Mouse (Mus musculus) bone marrow macrophage, adult 2 months (primary cell): ENCODE measurements around the gene Ttn.

Source experiments
- CTCF ChIP-seq: IDR thresholded peaks from 2 replicates; pipeline ENCODE4 v1.5.1; 2012; ENCODE audit warnings: low read depth, mild to moderate bottlenecking, low read length, moderate library complexity
- POLR2A ChIP-seq: IDR thresholded peaks from 2 replicates; pipeline ENCODE4 v1.6.1; 2012; ENCODE audit warnings: mild to moderate bottlenecking, low read depth, low read length, borderline replicate concordance

DNA sequence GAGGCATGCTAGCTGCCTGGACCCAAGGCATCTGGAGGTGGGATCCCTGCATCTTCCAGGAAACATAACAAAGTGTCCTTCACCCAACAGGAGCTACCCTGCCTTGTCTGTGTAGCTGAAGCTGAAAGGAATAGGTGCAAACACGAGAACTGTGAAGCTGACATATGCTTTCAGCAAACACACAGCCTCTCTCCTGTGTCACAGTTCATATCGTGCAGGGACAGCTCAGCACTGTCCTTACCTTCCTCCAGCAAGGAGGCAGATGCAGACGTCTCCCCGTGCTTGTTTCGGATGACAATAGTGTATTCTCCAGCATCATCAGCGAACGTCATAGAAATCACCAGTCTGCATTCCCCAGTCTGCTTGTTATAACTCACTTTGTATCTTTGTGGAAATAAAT, 32.6 kb downstream of the Ttn start:
- TF ChIP-seq CTCF, result no peak
- TF ChIP-seq POLR2A, result no peak
